Mouse (Mus musculus): ENCODE results near the gene Clrn2. TPM values are rescaled to one million over a fixed set of nuclear protein-coding genes. Genes with fewer than 3 reads are reported as not detected.

The Clrn2 gene
- polyA plus RNA-seq, 1 experiment from 2014 or later = not detected

GRCm38 (mm10) chr5:45426416-45427034, 27.0 kb upstream of the Clrn2 start:
- H3K9me3 ChIP-seq (ENCODE audit: control insufficient read depth, low read length) = no peaks in the 10 kb centered on the region
- no peaks in the 10 kb centered on the region for H3K36me3 ChIP-seq (ENCODE audit: control insufficient read depth, insufficient read depth, low read length)
- H3K9ac ChIP-seq (ENCODE audit: low read length) = no peak overlapping the region
- ATAC-seq (replicated peaks; ENCODE audit: low FRiP score, low TSS enrichment, low read depth) (no peak), DNase-seq (ENCODE audit: low spot score) (no peak)
- no peaks in the 10 kb centered on the region for H3K27me3 ChIP-seq (replicated peaks; ENCODE audit: control insufficient read depth, insufficient read depth, low read length)
- H3K27ac ChIP-seq (ENCODE audit: low read depth) = no peak overlapping the region
- WGBS = 68% methylated on average over 1 of the region's 1 CpGs
- H3K4me2 ChIP-seq (ENCODE audit: low read length) = no peak overlapping the region
- no peaks in the 10 kb centered on the region for H3K4me1 ChIP-seq (replicated peaks; ENCODE audit: control insufficient read depth, insufficient read depth, low read length)
- no peak overlapping the region for H3K4me3 ChIP-seq (ENCODE audit: low read depth, low read length)

DNA sequence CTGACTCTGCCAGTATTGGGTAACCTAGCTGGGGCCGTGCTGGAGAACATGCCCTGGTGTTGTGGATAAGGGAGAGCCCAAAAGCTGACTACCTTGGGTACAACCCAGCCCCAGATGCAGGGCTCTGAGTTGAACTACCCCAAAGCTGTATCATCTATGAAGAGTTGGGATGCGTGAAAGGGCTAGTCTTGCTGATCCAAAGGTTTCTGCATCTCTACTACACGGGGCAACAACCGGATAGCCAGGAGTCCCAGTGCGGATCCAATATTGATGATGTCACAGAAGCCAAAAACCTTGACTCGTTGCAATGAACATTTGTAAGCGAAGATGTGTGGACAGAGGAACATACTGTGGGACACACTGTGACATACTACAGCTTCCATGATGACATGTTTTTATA, 25.7 kb upstream of the Clrn2 start:
- Histone ChIP-seq H3K27me3 (replicated peaks; ENCODE audit: control insufficient read depth, insufficient read depth, low read length) (no peaks in the 10 kb centered on the region), H3K4me3 (ENCODE audit: low read depth, low read length) (no peak overlapping the region), H3K9me3 (ENCODE audit: control insufficient read depth, low read length) (no peaks in the 10 kb centered on the region), H3K9ac (ENCODE audit: low read length) (no peak overlapping the region), H3K27ac (ENCODE audit: low read depth) (no peak overlapping the region), H3K4me2 (ENCODE audit: low read length) (no peak overlapping the region), H3K4me1 (replicated peaks; ENCODE audit: control insufficient read depth, insufficient read depth, low read length) (no peaks in the 10 kb centered on the region), H3K36me3 (ENCODE audit: control insufficient read depth, insufficient read depth, low read length) (peaks cover 4% of the 10 kb centered on the region; the same call in 1 of the 2 replicates)
- DNase-seq (ENCODE audit: low spot score) = no peak
- no peak for ATAC-seq (replicated peaks; ENCODE audit: low FRiP score, low TSS enrichment, low read depth)
- 91% methylated on average over 7 of the region's 7 CpGs for WGBS

GRCm38 (mm10) chr5:45435967-45436950, 17.3 kb upstream of the Clrn2 start:
- Histone ChIP-seq H3K27me3 (replicated peaks; ENCODE audit: control insufficient read depth, insufficient read depth, low read length) (no peaks in the 10 kb centered on the region), H3K9me3 (ENCODE audit: control insufficient read depth, low read length) (no peaks in the 10 kb centered on the region), H3K4me3 (ENCODE audit: low read depth, low read length) (no peak overlapping the region), H3K4me2 (ENCODE audit: low read length) (no peak overlapping the region), H3K9ac (ENCODE audit: low read length) (no peak overlapping the region), H3K4me1 (replicated peaks; ENCODE audit: control insufficient read depth, insufficient read depth, low read length) (no peaks in the 10 kb centered on the region), H3K36me3 (ENCODE audit: control insufficient read depth, insufficient read depth, low read length) (peaks cover 67% of the 10 kb centered on the region), H3K27ac (ENCODE audit: low read depth) (no peak overlapping the region)
- no peak; the same call in 1 of the 2 replicates for ATAC-seq (replicated peaks; ENCODE audit: low FRiP score, low TSS enrichment, low read depth)
- DNase-seq (ENCODE audit: low spot score) = no peak
- 86% methylated on average over 14 of the region's 14 CpGs for WGBS

- no peaks in the 10 kb centered on the region for H3K27me3 ChIP-seq (replicated peaks; ENCODE audit: control insufficient read depth, insufficient read depth, low read length)
- H3K9me3 ChIP-seq (ENCODE audit: control insufficient read depth, low read length) = no peaks in the 10 kb centered on the region
- DNase-seq (ENCODE audit: low spot score) = no peak
- no peak for ATAC-seq (replicated peaks; ENCODE audit: low FRiP score, low TSS enrichment, low read depth)
- H3K4me2 ChIP-seq (ENCODE audit: low read length) = no peak overlapping the region
- no peak overlapping the region for H3K27ac ChIP-seq (ENCODE audit: low read depth)
- H3K4me1 ChIP-seq (replicated peaks; ENCODE audit: control insufficient read depth, insufficient read depth, low read length) = no peaks in the 10 kb centered on the region
- H3K9ac ChIP-seq (ENCODE audit: low read length) = no peak overlapping the region
- no peak overlapping the region for H3K4me3 ChIP-seq (ENCODE audit: low read depth, low read length)
- 64% methylated on average over 4 of the region's 4 CpGs for WGBS
- peaks cover 69% of the 10 kb centered on the region for H3K36me3 ChIP-seq (ENCODE audit: control insufficient read depth, insufficient read depth, low read length)
Observed at GRCm38 (mm10) chr5:45437826-45438225, 15.7 kb upstream of the Clrn2 start.

GRCm38 (mm10) chr5:45438301-45438700, 15.2 kb upstream of the Clrn2 start:
- no peaks in the 10 kb centered on the region for H3K4me1 ChIP-seq (replicated peaks; ENCODE audit: control insufficient read depth, insufficient read depth, low read length)
- DNase-seq (ENCODE audit: low spot score) (no peak), ATAC-seq (replicated peaks; ENCODE audit: low FRiP score, low TSS enrichment, low read depth) (no peak)
- 86% methylated on average over 8 of the region's 8 CpGs for WGBS
- H3K27me3 ChIP-seq (replicated peaks; ENCODE audit: control insufficient read depth, insufficient read depth, low read length) = no peaks in the 10 kb centered on the region
- peaks cover 70% of the 10 kb centered on the region for H3K36me3 ChIP-seq (ENCODE audit: control insufficient read depth, insufficient read depth, low read length)
- H3K9me3 ChIP-seq (ENCODE audit: control insufficient read depth, low read length) = no peaks in the 10 kb centered on the region
- H3K27ac ChIP-seq (ENCODE audit: low read depth) = no peak overlapping the region
- no peak overlapping the region for H3K4me3 ChIP-seq (ENCODE audit: low read depth, low read length)
- no peak overlapping the region for H3K9ac ChIP-seq (ENCODE audit: low read length)
- no peak overlapping the region for H3K4me2 ChIP-seq (ENCODE audit: low read length)

DNA sequence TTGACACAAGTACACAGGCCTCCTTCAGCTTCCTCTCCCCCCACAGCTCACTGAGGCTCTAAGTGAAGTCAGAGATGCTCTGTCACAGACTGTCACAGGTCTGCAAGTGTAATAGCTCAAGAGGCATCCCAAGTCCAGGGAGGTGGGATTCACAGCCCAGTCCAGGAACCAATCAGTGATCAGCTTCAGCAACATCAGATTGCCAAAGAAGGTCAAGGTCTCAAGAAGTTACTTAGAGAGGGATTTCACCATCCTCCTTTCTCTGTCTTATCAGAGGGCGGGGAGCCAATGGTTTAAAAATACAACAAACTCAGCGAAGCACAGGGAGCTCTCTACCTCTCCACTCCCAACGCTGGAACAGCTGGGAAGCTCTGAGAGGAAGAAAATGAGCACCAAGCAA, 12.4 kb upstream of the Clrn2 start:
- H3K4me2 ChIP-seq (ENCODE audit: low read length) = no peak overlapping the region
- no peak for ATAC-seq (replicated peaks; ENCODE audit: low FRiP score, low TSS enrichment, low read depth)
- no peak overlapping the region for H3K27ac ChIP-seq (ENCODE audit: low read depth)
- WGBS = 75% methylated on average over 3 of the region's 3 CpGs
- no peak overlapping the region for H3K9ac ChIP-seq (ENCODE audit: low read length)
- no peak for DNase-seq (ENCODE audit: low spot score)
- H3K27me3 ChIP-seq (replicated peaks; ENCODE audit: control insufficient read depth, insufficient read depth, low read length) = no peaks in the 10 kb centered on the region
- no peaks in the 10 kb centered on the region for H3K4me1 ChIP-seq (replicated peaks; ENCODE audit: control insufficient read depth, insufficient read depth, low read length)
- no peak overlapping the region for H3K4me3 ChIP-seq (ENCODE audit: low read depth, low read length)
- H3K9me3 ChIP-seq (ENCODE audit: control insufficient read depth, low read length) = no peaks in the 10 kb centered on the region
- peaks cover 57% of the 10 kb centered on the region; the same call in 1 of the 2 replicates for H3K36me3 ChIP-seq (ENCODE audit: control insufficient read depth, insufficient read depth, low read length)

DNA sequence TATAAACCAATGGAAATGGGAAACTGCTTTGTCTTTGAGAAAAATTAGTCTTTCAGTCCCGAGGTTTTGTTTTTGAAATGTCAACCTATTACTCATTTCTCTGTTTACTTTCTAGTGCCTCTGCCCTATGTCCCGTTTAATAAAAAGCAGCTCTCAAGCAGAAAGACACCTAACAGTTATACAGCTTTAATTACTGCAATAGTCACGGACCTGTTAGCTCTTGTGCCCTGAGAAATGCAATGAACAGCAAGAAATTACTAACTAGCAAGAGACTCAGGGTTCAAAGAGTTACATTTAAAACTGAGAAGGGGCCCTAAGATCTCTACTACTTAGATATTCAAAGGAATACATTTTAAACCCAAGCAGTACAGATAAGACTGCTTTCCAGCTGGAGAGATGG, 11.8 kb upstream of the Clrn2 start:
- H3K4me1 ChIP-seq (replicated peaks; ENCODE audit: control insufficient read depth, insufficient read depth, low read length) = no peaks in the 10 kb centered on the region
- peaks cover 55% of the 10 kb centered on the region; the same call in 1 of the 2 replicates for H3K36me3 ChIP-seq (ENCODE audit: control insufficient read depth, insufficient read depth, low read length)
- 45% methylated on average over 3 of the region's 3 CpGs for WGBS
- no peak overlapping the region for H3K27ac ChIP-seq (ENCODE audit: low read depth)
- no peaks in the 10 kb centered on the region for H3K9me3 ChIP-seq (ENCODE audit: control insufficient read depth, low read length)
- no peak overlapping the region for H3K4me3 ChIP-seq (ENCODE audit: low read depth, low read length)
- H3K4me2 ChIP-seq (ENCODE audit: low read length) = no peak overlapping the region
- ATAC-seq (replicated peaks; ENCODE audit: low FRiP score, low TSS enrichment, low read depth) = no peak
- no peaks in the 10 kb centered on the region for H3K27me3 ChIP-seq (replicated peaks; ENCODE audit: control insufficient read depth, insufficient read depth, low read length)
- DNase-seq (ENCODE audit: low spot score) = no peak
- no peak overlapping the region for H3K9ac ChIP-seq (ENCODE audit: low read length)

- DNase-seq (ENCODE audit: low spot score) (no peak), ATAC-seq (replicated peaks; ENCODE audit: low FRiP score, low TSS enrichment, low read depth) (no peak)
- 83% methylated on average over 8 of the region's 8 CpGs for WGBS
- Histone ChIP-seq H3K27me3 (replicated peaks; ENCODE audit: control insufficient read depth, insufficient read depth, low read length) (no peaks in the 10 kb centered on the region), H3K4me3 (ENCODE audit: low read depth, low read length) (no peak overlapping the region), H3K36me3 (ENCODE audit: control insufficient read depth, insufficient read depth, low read length) (peaks cover 31% of the 10 kb centered on the region; the same call in 1 of the 2 replicates), H3K4me1 (replicated peaks; ENCODE audit: control insufficient read depth, insufficient read depth, low read length) (peaks cover 4% of the 10 kb centered on the region; the same call in 1 of the 2 replicates), H3K4me2 (ENCODE audit: low read length) (no peak overlapping the region), H3K27ac (ENCODE audit: low read depth) (no peak overlapping the region), H3K9ac (ENCODE audit: low read length) (no peak overlapping the region), H3K9me3 (ENCODE audit: control insufficient read depth, low read length) (no peaks in the 10 kb centered on the region)
Observed at GRCm38 (mm10) chr5:45444130-45444832, 9.3 kb upstream of the Clrn2 start.

Data from intestine, embryonic 14.5 days (tissue).